20 mouse cellular contexts compared by ENCODE assay signal in the genomic region with DNA sequence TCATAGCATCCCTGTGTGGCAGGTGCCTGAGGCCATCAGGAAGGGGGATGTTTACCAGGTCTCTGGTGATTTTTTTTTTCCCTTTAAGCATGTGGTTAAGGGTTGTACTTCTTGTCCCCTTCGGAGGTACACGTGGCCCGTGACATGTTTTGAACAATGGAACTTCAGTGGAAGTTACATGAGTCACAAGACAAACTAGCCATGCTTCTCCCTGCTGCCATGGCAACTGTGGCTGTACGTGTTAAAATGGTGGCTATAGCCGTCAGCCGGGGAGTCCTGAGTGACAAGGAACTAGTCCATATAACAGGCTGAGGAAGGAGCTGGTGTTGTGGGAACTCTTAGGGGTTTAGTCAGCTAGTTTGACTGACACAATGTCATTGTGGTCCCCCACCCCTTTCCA.
DNase-seq lines count a peak whose midpoint lies in the region; ATAC-seq and TF ChIP-seq lines count a peak whose summit lies in the region.
"Had no signal": no experiment of that assay in that cellular context is flagged by ENCODE, and none has a peak within 500 bp of the region (broad histone marks: within the 10 kb centered on the region; RNA-seq: fewer than 3 reads in every experiment).

No protein-coding gene starts in this region.

- no peak overlapping the region for H3K4me2 ChIP-seq in midbrain, embryonic 14.5 days (ENCODE audit: low read length)
- H3K4me2 ChIP-seq in midbrain, embryonic 13.5 days (replicated peaks) = no peak overlapping the region
- H3K4me2 ChIP-seq: heart, embryonic 11.5 days; liver, embryonic 11.5 days; lung, embryonic 15.5 days; neural tube, embryonic 12.5 days had no signal

- peaks cover 18% of the 10 kb centered on the region for H3K4me1 ChIP-seq in midbrain, embryonic 14.5 days (ENCODE audit: control insufficient read depth, insufficient read depth, low read length)
- H3K4me1 ChIP-seq in midbrain, embryonic 13.5 days (replicated peaks) = peaks cover 25% of the 10 kb centered on the region
- peaks cover 27% of the 10 kb centered on the region for H3K4me1 ChIP-seq in embryonic facial prominence, embryonic 10.5 days
- H3K4me1 ChIP-seq: lung, embryonic 15.5 days had no signal

- no peak for DNase-seq in layer of hippocampus, adult 2 months (ENCODE audit: low spot score in 2 of 2)
- DNase-seq in layer of hippocampus, postnatal 10 days (ENCODE audit: low spot score in 2 of 2) = no peak
- peak; percentile 70 for DNase-seq in midbrain, embryonic 14.5 days
- no peak for DNase-seq in embryonic facial prominence, embryonic 10.5 days (ENCODE audit: low spot score)
- no peak for DNase-seq in thymus, postnatal 0 days (ENCODE audit: low spot score)
- no peak for DNase-seq in Muller cell, postnatal 12 days (ENCODE audit: inconsistent ontology term)
- DNase-seq: cerebellum, adult 2 months; gastrocnemius, adult 2 months; heart, postnatal 10 days; kidney, adult 18-20 months; kidney, postnatal 10 days; left cerebral cortex, postnatal 4 days; right cerebral cortex, postnatal 4 days; thymus, postnatal 14 days had no signal

- 25% methylated on average over 6 of the region's 6 CpGs for WGBS in midbrain, embryonic 14.5 days
- 29% methylated on average over 6 of the region's 6 CpGs for WGBS in midbrain, embryonic 13.5 days
- WGBS in embryonic facial prominence, embryonic 10.5 days = 73% methylated on average over 6 of the region's 6 CpGs

- no peaks in the 10 kb centered on the region for H3K9me3 ChIP-seq in midbrain, embryonic 14.5 days (ENCODE audit: control insufficient read depth, low read length)
- H3K9me3 ChIP-seq in midbrain, embryonic 13.5 days = no peaks in the 10 kb centered on the region
- no peaks in the 10 kb centered on the region for H3K9me3 ChIP-seq in embryonic facial prominence, embryonic 10.5 days
- H3K9me3 ChIP-seq: G1E; lung, embryonic 15.5 days; neural tube, embryonic 12.5 days had no signal

- H3K4me3 ChIP-seq in layer of hippocampus, adult 2 months = no peak overlapping the region
- H3K4me3 ChIP-seq in midbrain, embryonic 14.5 days (replicated peaks; ENCODE audit: low read depth, low read length) = no peak overlapping the region
- H3K4me3 ChIP-seq in midbrain, embryonic 13.5 days (replicated peaks) = no peak overlapping the region
- no peak overlapping the region for H3K4me3 ChIP-seq in embryonic facial prominence, embryonic 10.5 days
- H3K4me3 ChIP-seq: gastrocnemius, adult 2 months; lung, embryonic 15.5 days; neural tube, embryonic 12.5 days had no signal

- H3K27me3 ChIP-seq in midbrain, embryonic 14.5 days (ENCODE audit: control insufficient read depth, insufficient read depth, low read length) = 0 out of 2 replicates have a peak, but pooled peaks cover 3% of the 10 kb centered on the region
- H3K27me3 ChIP-seq in midbrain, embryonic 13.5 days = 0 out of 2 replicates have a peak, but pooled peaks cover 3% of the 10 kb centered on the region
- H3K27me3 ChIP-seq in embryonic facial prominence, embryonic 10.5 days (replicated peaks; ENCODE audit: low read depth, poor library complexity, severe bottlenecking) = 0 out of 2 replicates have a peak, but pooled peaks cover 5% of the 10 kb centered on the region
- H3K27me3 ChIP-seq: lung, embryonic 15.5 days; neural tube, embryonic 12.5 days had no signal

- no peak for ATAC-seq in midbrain, embryonic 14.5 days (ENCODE audit: low FRiP score, low TSS enrichment)
- no peak for ATAC-seq in midbrain, embryonic 13.5 days

- no peak overlapping the region for H3K9ac ChIP-seq in midbrain, embryonic 14.5 days (replicated peaks; ENCODE audit: low read length)
- no peak overlapping the region for H3K9ac ChIP-seq in midbrain, embryonic 13.5 days (replicated peaks)
- H3K9ac ChIP-seq: lung, embryonic 15.5 days; neural tube, embryonic 12.5 days had no signal

- H3K36me3 ChIP-seq in midbrain, embryonic 14.5 days (ENCODE audit: control insufficient read depth, insufficient read depth, low read length) = no peaks in the 10 kb centered on the region
- no peaks in the 10 kb centered on the region for H3K36me3 ChIP-seq in midbrain, embryonic 13.5 days
- H3K36me3 ChIP-seq in embryonic facial prominence, embryonic 10.5 days (replicated peaks) = no peaks in the 10 kb centered on the region
- H3K36me3 ChIP-seq: G1E; lung, embryonic 15.5 days; neural tube, embryonic 12.5 days had no signal

- TF ChIP-seq CTCF in layer of hippocampus, adult 2 months (conservative IDR thresholded peaks at IDR 0.05) = no peak

- H3K27ac ChIP-seq in layer of hippocampus, adult 2 months = peak overlapping the region; percentile 98
- H3K27ac ChIP-seq in midbrain, embryonic 14.5 days (replicated peaks; ENCODE audit: low read depth, low read length) = no peak overlapping the region
- no peak overlapping the region for H3K27ac ChIP-seq in midbrain, embryonic 13.5 days
- peak overlapping the region; percentile 27; the same call in 1 of the 2 replicates for H3K27ac ChIP-seq in embryonic facial prominence, embryonic 10.5 days (replicated peaks)
- H3K27ac ChIP-seq: gastrocnemius, adult 2 months; lung, embryonic 15.5 days; neural tube, embryonic 12.5 days had no signal

Comparison
In these comparisons a context has a peak if more than half of its experiments do, and no peak if none do; other contexts are left out.
1. H3K27ac ChIP-seq: peak in layer of hippocampus, adult 2 months (single experiment) and embryonic facial prominence, embryonic 10.5 days (single experiment); none in midbrain, embryonic 14.5 days (single experiment) and midbrain, embryonic 13.5 days (single experiment).